Mouse (Mus musculus): Measurements from ENCODE around the gene Adm2.

- TF ChIP-seq CTCF (conservative IDR thresholded peaks at IDR 0.05; ENCODE audit: low read length), result no peak
- TF ChIP-seq POU5F1 (IDR thresholded peaks at IDR 0.05; ENCODE audit: borderline replicate concordance, low read length), result no peak
These were observed 11.8 kb downstream of the Adm2 start, which contains the start of gene Miox for GRCm38 (mm10) chr15:89334271-89334670.

Measured in E14TG2a.4 (cell line).